ENCODE assay signal across 20 mouse cellular contexts in genomic region chr7:80839755-80840154, GRCm38 (mm10).
"Had no signal": no experiment of that assay in that cellular context is flagged by ENCODE, and none has a peak within 500 bp of the region (broad histone marks: within the 10 kb centered on the region; RNA-seq: fewer than 3 reads in every experiment).

No protein-coding gene starts in this region.

- ATAC-seq: liver, embryonic 12.5 days; midbrain, embryonic 13.5 days; midbrain, embryonic 16.5 days had no signal

- H3K27ac ChIP-seq: layer of hippocampus, adult 2 months; limb, embryonic 10.5 days; limb, embryonic 13.5 days; liver, embryonic 12.5 days; liver, embryonic 15.5 days; lung, embryonic 15.5 days; midbrain, embryonic 10.5 days; midbrain, embryonic 13.5 days had no signal

- H3K4me1 ChIP-seq: liver, embryonic 12.5 days; midbrain, embryonic 10.5 days; midbrain, embryonic 13.5 days had no signal

- H3K36me3 ChIP-seq: limb, embryonic 10.5 days; limb, embryonic 13.5 days; liver, embryonic 12.5 days; liver, embryonic 15.5 days; lung, embryonic 15.5 days; midbrain, embryonic 10.5 days; midbrain, embryonic 13.5 days had no signal

- H3K27me3 ChIP-seq: limb, embryonic 13.5 days; liver, embryonic 15.5 days; lung, embryonic 15.5 days; midbrain, embryonic 13.5 days had no signal

- H3K4me2 ChIP-seq: limb, embryonic 13.5 days; liver, embryonic 12.5 days; liver, embryonic 15.5 days; lung, embryonic 15.5 days; midbrain, embryonic 13.5 days had no signal

- DNase-seq: kidney, adult 8-10 months; kidney, postnatal 14 days; layer of hippocampus, adult 9-11 months; liver; lung, adult 18-20 months; lung, postnatal 10 days; lung, postnatal 36 days; thymus, adult 2 months; thymus, postnatal 14 days; thymus, postnatal 4 days had no signal

- H3K9ac ChIP-seq: limb, embryonic 13.5 days; liver, embryonic 12.5 days; liver, embryonic 15.5 days; lung, embryonic 15.5 days; midbrain, embryonic 13.5 days had no signal

- H3K4me3 ChIP-seq: layer of hippocampus, adult 2 months; limb, embryonic 10.5 days; limb, embryonic 13.5 days; liver, embryonic 12.5 days; liver, embryonic 15.5 days; lung, embryonic 15.5 days; megakaryocyte, embryonic 14.5 days; midbrain, embryonic 10.5 days; midbrain, embryonic 13.5 days had no signal

- H3K9me3 ChIP-seq: limb, embryonic 10.5 days; limb, embryonic 13.5 days; liver, embryonic 12.5 days; liver, embryonic 15.5 days; lung, embryonic 15.5 days; midbrain, embryonic 10.5 days; midbrain, embryonic 13.5 days had no signal
